In the genomic region with DNA sequence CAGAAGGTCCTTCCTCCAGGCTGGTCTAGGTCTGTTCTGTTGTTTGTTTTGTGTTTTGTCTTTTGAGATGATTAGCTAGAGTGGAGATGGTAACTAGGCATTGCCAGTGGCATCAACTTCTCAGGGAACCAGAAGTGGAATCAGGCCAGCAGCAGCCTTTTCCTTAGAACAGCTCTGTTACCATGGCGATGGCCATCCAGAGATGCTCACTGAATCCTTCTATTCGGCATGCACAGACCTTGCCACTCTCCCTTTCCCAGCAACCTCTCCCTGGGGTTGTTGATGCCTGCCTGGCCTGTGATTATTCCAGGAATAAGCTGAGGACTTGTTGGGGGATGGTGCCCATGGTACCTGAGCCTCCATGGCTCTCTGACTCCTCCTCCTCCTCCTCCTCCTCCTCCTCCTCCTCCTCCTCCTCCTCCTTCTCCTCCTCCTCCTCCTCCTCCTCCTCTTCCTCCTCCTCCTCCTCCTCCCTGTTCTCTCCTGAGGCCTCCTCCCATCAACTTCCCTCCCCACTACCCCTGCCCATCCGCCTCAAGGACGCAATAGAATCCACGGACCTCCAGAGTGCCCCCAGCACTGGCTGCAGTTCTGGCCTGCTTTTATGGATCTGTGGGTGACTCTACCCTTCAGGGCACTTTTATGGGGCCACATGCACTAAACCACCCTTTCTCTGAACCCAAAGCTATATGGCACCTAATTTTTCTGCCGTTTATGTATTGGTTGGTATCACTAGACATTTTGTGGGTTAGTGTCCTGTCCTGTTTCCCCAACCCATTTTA, we compare ENCODE assay signal across 9 mouse cellular contexts. TPM values are rescaled to one million over a fixed set of nuclear protein-coding genes. Genes with fewer than 3 reads are reported as not detected.
DNase-seq lines count a peak whose midpoint lies in the region; ATAC-seq lines count a peak whose summit lies in the region.
"Had no signal": no experiment of that assay in that cellular context is flagged by ENCODE, and none has a peak within 500 bp of the region (broad histone marks: within the 10 kb centered on the region; RNA-seq: fewer than 3 reads in every experiment).

No protein-coding gene starts in this region.

- H3K27me3 ChIP-seq in hindbrain, embryonic 13.5 days: no peaks in the 10 kb centered on the region
- H3K27me3 ChIP-seq: liver, embryonic 13.5 days had no signal

- H3K27ac ChIP-seq in hindbrain, embryonic 13.5 days: peak overlapping the region; percentile 87
- H3K27ac ChIP-seq: liver, embryonic 13.5 days had no signal

- peak; percentile 60 for DNase-seq in layer of hippocampus, adult 11-12 months (ENCODE audit: low spot score)
- DNase-seq in layer of hippocampus, adult 9-10 months (ENCODE audit: low spot score): no peak
- peak; percentile 37 for DNase-seq in mesoderm, embryonic 11.5 days (ENCODE audit: low read depth, low spot score)
- peak; percentile 51 to 63 for DNase-seq in right cerebral cortex, postnatal 36 days (ENCODE audit: low spot score in 2 of 2)
- DNase-seq in gastrocnemius, postnatal 14 days: no peak
- no peak for DNase-seq in heart, postnatal 14 days
- no peak for DNase-seq in kidney, adult 18-20 months
- DNase-seq: liver, embryonic 13.5 days had no signal

- peak; percentile 90 for ATAC-seq in hindbrain, embryonic 13.5 days (ENCODE audit: low FRiP score)

- H3K9ac ChIP-seq in hindbrain, embryonic 13.5 days: no peak overlapping the region
- H3K9ac ChIP-seq: liver, embryonic 13.5 days had no signal

- no peak overlapping the region for H3K4me3 ChIP-seq in hindbrain, embryonic 13.5 days
- H3K4me3 ChIP-seq: liver, embryonic 13.5 days had no signal

- WGBS in hindbrain, embryonic 13.5 days: 69% methylated on average over 3 of the region's 6 CpGs

- intact Hi-C loops in gastrocnemius, postnatal 14 days (cut with DNase I; ENCODE audit: low total_unique reads): no loop called here
- intact Hi-C loops in heart, postnatal 14 days (cut with DNase I): no loop called here

- no peaks in the 10 kb centered on the region for H3K9me3 ChIP-seq in hindbrain, embryonic 13.5 days
- H3K9me3 ChIP-seq: liver, embryonic 13.5 days had no signal

- no peaks in the 10 kb centered on the region for H3K36me3 ChIP-seq in hindbrain, embryonic 13.5 days
- H3K36me3 ChIP-seq: liver, embryonic 13.5 days had no signal

- peaks cover 39% of the 10 kb centered on the region for H3K4me1 ChIP-seq in hindbrain, embryonic 13.5 days (replicated peaks)

- H3K4me2 ChIP-seq in hindbrain, embryonic 13.5 days: no peak overlapping the region
- H3K4me2 ChIP-seq: liver, embryonic 13.5 days had no signal

RNA-seq across cellular contexts. Expression of a gene that starts 22.7 kb away (rescaled TPM):
- 5.9 and 6.4 TPM in 2 replicates for polyA plus RNA-seq in hindbrain, embryonic 13.5 days (2015; fragmentation: Nextera tagmentation; extraction: Ambion mirVana)
- 1 to 10 TPM; 1.5 to 2.5 TPM for total RNA-seq in gastrocnemius, postnatal 14 days (2021)
- total RNA-seq in heart, postnatal 14 days (2021): 1 to 10 TPM in 1 of 2 experiments, under 1 TPM in 1; 0.80 to 1.1 TPM

Comparison
In these comparisons a context has a peak if more than half of its experiments do, and no peak if none do; other contexts are left out.
1. DNase-seq: peak in layer of hippocampus, adult 11-12 months (single experiment), mesoderm, embryonic 11.5 days (single experiment) and right cerebral cortex, postnatal 36 days (2 of 2); none in layer of hippocampus, adult 9-10 months (single experiment), gastrocnemius, postnatal 14 days (single experiment), heart, postnatal 14 days (0 of 2) and kidney, adult 18-20 months (single experiment).